Mouse (Mus musculus) kidney, adult 18-20 months (tissue): ENCODE data around the gene Hcn2.
A peak's percentile ranks its signal among the peaks of the same experiment; 100 is the strongest.

Source experiments
- DNase-seq: peaks from one replicate; pipeline ENCODE4 v3.0.0; 2021

Hcn2 gene

DNA sequence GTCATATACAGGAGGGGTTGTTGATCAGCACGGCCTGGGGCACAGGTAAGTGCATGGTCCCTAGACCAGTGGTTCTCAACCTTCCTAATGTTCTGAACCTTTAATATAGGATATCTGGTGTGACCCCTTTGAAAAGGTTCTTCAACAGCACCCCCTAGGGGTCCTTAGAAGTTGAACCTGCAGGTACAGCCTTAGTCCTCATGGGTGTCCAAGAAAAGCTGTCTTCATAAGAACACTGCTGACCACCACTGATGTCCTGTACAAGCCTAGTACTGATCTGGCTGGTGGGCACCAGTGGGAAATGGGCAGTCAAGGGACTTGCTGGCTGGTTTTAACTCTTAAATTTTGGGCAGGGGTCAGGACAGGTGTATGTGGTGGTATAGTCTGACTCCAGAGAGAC, 4.4 kb upstream of the Hcn2 start:
- DNase-seq: no peak

DNA sequence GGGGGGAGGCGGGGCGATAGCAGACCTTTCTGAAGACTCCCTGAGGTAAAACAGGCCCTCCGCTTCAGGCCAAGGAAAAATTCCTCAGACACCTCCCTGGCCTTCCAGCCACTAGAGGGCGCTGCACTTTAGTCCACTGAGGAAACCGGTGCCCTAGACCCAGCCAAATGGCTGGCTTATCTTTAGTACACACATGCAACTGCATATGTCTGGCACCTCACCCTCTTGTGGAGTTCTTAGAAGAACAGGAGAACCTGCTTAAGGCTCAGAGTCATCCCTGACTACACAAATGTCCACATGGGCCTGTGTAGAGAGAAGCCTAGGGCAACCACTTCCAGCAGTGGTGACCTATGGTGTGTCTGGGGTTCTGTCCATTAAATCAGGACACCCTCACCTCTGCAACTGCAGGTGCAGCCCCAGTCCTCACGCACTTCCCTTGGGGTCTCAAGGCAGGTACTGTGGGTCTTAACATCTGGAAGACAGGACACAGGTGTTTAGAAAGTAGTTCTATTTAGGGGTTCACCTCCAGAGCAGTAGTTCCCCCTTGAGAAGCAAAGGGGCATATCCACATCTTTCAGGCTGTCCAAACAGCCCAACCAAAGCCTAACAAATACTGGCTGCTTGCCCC, 3.8 kb upstream of the Hcn2 start:
- DNase-seq: peak; percentile 79

DNA sequence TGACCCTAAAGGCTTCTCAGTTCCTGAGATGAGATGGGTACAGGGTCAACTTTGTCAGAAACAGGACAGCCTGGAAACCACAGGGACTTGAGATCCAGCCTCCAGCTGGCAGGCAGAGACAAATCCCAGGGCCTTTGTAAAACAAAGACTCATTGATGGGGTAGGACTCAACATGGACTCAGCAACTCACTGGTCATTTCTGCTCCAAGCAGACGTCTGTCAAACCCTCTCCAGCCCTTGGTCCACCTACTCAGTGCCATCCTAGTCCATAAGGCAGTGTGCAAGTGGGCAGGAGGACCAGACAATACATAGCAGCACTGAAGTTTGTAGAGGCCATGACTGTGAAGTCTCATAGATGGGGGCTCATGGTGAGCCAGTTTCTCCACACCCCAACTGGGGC, 3.3 kb upstream of the Hcn2 start:
- DNase-seq: no peak

DNA sequence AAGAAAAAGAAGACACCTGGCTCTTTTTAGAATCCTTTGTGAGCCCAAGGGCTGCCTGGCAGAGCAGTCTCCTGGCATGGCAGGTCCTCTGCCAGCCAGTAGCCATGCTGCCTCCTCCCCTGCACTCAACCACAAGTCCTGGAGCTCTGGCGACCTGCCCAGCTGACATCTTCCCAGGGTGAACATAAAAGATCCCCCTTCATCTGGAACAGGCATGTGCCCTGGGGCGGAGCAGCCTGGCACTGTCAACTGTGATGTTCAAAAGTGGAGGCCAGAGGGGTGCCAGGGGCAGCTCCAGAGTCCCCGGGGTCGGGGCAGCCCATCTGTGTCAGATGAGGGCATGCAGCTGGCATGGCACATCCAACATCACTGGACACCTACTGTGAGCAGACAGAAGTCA, 1.4 kb upstream of the Hcn2 start:
- DNase-seq: no peak

DNA sequence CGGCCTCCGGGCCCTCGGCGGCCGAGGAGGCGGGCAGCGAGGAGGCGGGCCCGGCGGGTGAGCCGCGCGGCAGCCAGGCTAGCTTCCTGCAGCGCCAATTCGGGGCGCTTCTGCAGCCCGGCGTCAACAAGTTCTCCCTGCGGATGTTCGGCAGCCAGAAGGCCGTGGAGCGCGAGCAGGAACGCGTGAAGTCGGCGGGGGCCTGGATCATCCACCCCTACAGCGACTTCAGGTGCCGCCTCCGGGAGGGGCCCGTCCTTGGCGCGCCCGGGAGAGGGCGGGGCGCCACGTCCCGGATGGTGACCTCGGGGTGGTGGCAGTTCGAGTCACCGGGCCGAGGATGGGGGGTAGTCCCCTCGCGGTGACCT, 538 bp downstream of the Hcn2 start:
- no peak for DNase-seq

DNA sequence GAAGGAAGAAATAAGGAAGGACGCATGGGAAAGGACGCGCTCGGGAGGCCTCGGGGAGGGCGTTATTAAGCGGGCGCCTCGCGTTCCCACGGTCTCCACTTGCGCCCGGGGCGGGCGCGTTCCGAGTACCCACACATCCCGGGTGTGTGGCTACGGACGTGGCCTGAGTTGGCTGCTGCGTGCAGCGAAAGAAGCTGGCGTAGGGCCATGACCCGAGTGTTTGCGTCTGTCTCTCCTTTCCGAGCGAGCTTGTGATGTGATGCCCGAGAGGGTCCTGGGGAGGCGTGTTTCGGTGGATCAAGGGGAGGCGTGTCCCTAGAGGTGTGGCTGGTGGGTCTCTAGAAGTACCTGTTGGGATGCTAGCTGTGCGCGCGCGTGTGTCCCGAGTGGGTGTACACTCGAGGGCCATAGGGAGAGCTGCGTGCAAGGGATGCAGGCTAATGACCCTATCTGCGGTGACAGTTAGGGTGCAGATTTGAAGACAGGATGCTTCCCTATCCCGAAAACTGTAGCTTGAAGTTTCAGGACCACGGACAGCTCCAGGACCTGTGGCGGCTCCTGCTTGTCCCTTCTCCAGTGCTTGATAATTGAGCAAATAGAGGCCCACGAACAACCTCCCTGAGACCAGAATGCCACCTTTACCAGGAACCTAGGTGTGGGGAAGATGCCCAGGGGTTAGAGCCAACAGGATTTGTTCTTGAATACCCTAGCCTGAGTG, 1.4 kb downstream of the Hcn2 start:
- peak; percentile 78 for DNase-seq

DNA sequence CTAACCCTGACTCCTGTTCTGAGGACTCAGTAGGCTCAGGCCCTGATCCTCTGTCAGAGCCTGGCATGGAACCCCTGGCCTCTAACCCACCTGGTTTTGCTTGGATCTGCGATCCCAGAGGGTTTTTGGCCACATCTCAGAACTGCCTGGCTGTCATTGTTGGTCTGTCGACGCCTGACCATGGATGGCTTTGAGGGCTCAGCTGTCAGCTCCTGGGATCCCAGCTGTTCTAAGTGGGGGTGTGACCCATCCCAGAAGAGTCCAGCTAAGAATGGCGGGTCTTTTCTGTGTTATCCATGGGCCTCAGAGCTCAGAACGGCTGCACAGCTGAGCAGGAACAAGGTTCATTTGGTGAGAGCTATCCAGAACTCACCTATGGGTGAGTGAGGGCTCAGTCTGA, 4.7 kb downstream of the Hcn2 start:
- DNase-seq: no peak

DNA sequence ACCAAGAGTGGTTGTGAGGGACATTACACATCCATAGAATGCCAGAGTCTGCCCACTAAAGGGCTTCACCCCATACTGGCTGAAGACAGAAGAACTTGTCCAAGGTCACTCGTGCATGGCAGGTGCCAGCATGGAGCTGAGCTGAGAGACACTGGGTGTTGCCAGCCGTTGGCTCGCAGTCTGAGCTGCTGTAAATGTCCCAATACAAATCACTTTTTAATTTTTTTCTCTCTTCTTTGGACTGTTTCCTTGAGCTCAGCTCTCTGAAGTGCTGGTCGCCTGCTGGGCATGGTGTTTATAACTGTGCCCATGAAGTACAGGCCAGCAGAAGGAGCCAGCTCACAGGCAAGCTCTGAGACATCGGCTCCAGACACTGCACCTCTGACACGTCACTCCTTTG, 6.6 kb downstream of the Hcn2 start:
- DNase-seq: no peak

DNA sequence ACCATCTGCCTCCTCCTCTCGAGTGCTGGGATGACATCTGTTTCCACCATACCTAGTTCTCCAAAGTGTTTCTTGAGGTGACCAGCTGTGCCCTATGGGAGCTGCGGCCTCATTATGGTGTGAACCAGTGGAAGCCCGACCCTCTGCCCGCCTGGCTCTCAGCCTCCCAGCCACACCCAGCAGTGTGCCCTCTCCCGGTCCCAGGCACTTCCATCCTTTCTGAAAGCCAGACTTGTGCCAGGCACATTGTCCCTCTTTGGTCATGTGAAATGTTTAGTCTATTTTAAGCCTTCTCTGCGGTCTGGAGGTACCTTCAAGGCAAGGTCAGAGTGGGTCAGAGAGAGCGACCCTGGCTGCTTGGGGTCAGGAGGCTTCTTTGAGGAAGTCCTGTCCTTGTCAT, 7.3 kb downstream of the Hcn2 start:
- DNase-seq: no peak

DNA sequence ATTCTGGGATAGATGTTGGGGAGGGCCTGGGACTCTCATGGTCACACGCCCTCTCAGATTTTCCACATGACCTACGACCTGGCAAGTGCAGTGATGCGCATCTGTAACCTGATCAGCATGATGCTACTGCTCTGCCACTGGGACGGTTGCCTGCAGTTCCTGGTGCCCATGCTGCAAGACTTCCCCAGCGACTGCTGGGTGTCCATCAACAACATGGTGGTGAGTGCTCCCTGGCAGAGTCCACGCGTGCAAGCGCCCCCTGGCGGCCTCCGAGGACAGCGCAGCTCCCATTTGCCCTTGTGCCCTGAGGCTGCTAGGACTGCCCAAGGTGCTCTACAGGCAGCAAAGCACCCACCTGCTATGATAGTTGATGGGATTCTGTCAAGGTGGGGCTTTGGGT, 9.7 kb downstream of the Hcn2 start:
- DNase-seq: peak; percentile 67

DNA sequence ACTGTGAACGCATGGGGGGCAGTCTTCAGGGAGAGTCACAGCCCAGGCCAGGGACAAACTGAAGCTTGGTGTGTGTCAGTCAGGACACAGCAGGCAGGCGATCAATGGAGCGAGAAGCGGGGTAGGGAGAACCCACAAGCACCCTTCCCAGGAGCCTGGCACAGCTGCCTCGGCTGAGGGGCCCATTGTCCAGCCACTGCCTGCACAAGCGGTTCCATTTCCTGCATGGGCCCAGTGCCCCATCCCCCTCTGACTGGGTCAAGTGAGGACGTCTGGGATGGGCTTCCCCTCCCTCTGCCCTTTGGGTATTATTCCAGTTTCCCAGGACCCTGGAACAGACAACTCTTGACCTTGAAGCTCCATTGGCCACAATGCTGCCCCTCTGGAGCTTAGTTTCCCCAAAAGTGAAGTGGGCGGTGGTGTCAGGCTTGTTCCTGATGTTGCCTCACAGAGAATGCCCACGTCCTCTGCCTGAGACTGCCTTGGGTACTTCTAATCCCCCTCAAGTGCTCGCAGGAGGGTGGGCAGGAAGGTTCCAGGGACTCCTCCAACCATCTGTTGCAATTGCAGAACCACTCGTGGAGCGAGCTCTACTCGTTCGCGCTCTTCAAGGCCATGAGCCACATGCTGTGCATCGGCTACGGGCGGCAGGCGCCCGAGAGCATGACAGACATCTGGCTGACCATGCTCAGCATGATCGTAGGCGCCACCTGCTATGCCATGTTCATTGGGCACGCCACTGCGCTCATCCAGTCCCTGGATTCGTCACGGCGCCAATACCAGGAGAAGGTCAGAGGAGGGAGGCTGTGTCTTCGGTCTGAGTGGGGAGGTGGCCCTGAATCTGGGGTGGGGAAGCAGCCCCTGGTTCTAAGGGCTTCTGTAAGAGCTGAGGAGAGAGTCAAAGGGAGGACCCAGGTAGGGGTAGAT, 12.2 kb downstream of the Hcn2 start:
- DNase-seq: no peak

DNA sequence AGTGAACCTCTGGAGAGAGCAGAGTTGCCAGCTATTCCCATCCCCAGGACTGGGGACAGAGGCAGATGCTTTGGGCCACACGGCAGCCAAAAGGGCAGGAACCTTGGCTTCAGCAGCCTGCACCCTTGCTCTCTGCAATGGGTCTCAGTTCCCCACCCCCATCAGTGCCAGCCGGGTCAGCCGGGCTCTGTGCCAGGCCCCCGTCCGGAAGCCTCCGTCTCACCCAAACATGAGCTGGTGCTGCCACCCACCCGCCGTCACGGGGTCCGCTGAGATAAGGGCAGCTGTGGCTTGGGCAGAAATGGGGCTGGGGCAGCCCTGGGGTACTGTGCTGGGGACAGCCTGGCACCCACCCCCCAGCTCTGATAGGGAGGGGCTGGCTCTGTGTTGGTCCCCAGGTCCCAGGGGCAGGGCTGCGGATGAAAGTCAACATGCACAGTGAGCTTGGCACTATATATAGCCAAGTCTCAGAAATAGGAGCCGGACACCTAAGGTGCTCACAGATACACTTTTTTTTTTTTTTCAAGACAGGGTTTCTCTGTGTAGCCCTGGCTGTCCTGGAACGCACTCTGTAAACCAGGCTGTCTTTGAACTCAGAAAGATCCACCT, 13.0 kb downstream of the Hcn2 start:
- no peak for DNase-seq

DNA sequence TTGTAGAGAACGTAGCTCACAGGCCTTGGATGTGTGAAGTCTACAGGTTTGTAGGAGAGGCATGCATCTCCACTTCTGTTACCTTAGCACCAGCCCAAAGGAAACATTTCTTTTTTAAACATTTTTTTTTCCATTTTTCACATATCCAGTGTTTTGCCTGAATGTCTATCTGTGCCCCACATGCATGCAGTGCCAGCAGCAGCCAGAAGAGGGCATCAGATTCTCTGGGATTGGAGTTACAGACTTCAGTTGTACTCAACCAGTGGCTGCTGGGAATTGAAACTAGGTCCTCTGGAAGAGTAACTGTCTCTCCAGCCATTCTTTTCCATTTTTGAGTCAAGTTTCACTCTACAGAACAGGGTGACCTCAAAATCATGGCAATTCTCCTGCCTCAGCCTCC, 16.1 kb downstream of the Hcn2 start:
- peak; percentile 58 for DNase-seq

DNA sequence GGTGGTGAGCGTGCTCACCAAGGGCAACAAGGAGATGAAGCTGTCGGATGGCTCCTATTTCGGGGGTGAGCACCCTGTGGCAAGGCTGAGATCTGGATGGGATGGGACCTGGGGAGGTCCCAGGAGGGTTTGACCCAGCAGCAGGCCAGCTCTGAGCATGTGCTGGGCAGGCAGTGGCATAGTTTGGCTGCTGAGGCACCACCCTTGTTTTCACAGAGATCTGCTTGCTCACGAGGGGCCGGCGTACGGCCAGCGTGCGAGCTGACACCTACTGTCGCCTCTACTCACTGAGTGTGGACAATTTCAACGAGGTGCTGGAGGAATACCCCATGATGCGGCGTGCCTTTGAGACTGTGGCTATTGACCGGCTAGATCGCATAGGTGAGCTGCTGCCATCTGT, 17.4 kb downstream of the Hcn2 start:
- no peak for DNase-seq

DNA sequence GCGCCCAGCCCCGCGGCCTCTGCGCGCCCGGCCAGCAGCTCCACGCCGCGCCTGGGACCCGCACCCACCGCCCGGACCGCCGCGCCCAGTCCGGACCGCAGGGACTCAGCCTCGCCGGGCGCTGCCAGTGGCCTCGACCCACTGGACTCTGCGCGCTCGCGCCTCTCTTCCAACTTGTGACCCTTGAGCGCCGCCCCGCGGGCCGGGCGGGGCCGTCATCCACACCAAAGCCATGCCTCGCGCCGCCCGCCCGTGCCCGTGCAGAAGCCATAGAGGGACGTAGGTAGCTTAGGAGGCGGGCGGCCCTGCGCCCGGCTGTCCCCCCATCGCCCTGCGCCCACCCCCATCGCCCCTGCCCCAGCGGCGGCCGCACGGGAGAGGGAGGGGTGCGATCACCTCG, 18.9 kb downstream of the Hcn2 start:
- no peak for DNase-seq

DNA sequence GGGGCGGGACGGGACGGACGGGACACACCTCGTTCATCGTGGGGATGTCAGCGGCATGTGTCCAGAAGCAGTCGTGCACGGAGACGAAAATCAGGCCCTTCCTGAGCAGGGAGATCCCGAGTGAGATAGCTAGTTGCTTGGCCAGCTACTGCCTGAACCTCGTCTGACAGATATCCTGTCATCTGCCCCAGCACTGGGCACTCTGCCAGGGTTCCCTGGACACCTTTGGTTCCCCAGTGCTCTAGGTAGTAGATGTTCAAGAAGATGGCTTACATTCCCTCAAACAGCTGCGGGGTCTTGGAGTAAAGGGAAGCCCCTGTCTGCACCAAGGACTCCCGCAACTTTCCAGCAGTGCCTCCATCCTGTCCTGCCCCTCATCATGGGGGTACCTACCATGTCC, 20.3 kb downstream of the Hcn2 start:
- no peak for DNase-seq

DNA sequence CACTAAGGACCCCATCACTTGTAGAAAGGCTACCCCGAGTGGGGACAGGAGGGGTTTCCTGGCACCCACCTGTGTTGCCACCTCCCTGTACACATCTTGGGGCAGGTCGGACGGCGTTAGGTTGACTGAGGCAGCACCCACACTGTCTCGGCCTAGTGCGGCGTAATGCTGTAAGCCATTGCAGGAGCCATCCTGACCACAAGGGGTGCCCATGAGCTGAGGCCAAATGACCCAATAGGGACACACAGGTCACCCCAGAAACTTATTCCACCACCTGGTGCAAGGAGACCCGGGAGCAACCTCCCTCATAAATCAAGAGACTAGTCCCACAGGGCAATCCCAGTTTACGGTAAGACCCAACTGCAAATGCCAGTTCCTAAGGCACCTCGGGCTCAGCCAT, 21.8 kb downstream of the Hcn2 start:
- DNase-seq: peak; percentile 28

DNA sequence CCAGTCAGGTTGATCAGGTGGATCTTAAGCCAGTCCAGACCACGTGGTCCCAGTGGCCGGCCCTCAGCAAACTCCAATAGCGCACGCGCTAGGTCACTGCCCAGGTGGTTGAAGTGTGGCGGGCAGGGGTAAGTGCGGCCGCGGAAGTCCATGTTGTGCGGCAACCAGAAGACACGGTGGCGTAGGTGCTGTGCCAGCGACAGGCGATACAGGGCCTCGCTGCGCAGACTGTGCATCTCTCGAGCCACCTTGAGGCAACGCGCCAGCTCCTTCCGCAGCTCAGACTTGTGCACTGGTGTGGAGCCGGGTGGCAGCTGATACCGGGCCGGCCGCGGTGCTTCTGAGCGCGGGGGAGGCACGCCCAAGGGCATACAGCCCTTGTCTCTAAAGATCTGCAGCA, 22.8 kb downstream of the Hcn2 start:
- no peak for DNase-seq

DNA sequence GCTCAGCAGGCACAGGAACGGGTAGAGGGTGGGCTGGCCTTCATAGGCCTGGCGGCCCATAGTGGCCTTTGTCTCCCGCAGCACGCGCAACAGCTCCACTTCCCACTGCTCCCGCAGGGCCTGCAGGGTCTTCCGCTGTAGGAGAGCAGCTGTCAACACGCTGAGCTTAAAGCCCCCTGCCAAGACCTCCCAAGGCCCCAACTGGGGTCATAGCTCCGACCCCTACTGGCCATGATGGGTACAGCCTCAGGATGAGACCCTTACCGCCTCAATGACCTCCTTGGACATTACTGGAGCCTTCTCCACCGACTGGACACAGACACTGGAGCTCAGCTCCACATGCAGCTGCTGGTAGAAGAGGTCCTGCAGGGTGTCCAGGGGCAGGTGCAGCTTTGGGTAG, 24.4 kb downstream of the Hcn2 start:
- no peak for DNase-seq

DNA sequence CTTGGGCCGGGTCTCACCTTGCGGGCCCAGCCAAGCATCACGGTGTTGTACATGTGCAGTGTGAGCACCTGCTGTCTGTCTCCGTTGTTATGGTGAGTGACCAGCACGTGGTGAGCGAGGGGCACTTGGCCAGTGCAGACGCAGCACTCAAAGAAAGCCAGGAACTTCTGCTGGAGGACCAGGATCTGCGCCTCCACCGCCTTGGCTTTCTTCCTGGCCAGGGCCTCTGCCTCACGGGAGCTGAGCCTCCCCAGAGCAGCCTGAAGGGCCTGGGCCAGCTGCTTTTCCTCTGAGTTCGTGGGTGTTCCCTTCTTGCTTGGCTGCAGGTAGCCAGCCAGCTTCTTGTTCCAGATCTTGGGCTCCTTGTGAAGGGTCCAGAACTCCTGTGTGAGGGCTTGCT, 26.7 kb downstream of the Hcn2 start:
- no peak for DNase-seq

DNA sequence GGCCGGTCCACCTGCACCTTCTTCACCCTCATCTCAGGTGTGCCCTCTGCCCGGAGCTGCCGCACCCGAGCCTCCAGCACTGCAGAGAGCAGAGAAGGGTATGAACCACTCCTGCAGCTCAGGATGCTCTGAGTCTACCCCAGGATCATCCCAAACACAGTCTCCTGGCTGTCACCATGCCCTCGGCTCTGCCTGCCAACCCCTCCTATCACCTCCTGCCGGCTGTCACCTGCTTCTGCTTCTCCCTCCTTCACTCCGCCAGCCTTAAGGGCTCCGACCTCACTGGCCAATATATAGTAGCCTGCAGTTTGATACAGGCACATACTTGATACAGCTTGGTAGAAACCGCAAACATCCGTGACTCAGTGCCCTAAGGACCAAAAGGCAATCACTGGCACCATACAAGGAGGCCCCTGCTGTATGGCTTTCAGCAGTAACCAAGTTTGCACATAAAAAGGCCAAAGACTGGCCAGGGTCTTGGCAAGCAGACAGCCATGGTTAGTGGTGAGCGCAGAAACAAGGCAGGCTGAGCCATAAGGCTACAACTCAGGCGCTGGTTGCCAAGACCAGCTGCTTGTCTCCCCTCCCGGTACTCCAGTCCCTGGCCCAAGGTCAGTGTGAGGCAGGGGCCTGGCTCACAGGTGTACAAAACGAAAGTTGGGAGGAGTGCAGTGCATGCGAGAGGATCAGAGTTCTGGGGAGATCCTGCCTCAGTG, 27.4 kb downstream of the Hcn2 start:
- DNase-seq: no peak

DNA sequence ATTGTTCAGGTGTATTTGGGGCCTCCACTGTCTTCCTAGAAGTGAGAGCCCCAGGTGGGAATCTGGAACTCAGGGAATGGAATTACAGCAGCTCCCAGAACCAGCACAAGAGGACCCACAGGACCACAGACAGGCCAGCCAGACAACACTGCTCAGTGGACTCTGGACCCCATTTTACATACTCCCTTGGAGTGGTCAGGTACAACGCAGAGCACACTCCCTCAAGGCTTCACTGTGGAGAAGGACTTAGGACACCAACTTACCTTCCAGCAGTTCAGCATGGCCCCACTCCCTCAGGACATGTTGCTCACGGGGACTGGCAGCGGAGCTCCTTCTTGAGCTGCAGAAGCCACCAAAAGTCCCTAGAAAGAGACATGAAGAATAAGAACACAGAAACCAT, 29.0 kb downstream of the Hcn2 start:
- no peak for DNase-seq
